Mouse (Mus musculus) forebrain, embryonic 13.5 days (tissue): ENCODE data around the gene Prdx1. TPM values are rescaled to one million over a fixed set of nuclear protein-coding genes. Genes with fewer than 3 reads are reported as not detected.

Experiments used
- ATAC-seq: fragments of 200-750 bp; cut with Nextera tagmentation; 2 replicates; pipeline ENCODE4 v1.8.0; 2017
- H3K27ac ChIP-seq: fragments of 300-500 bp; sonication (generic); 2 replicates; pipeline ENCODE4 v1.5.1; 2015; ENCODE audit warnings: inconsistent platforms, mild to moderate bottlenecking, moderate library complexity
- H3K27me3 ChIP-seq: fragments of 300-500 bp; sonication (generic); 2 replicates; pipeline ENCODE4 v1.6.1; 2015; ENCODE audit warnings: mild to moderate bottlenecking, inconsistent platforms
- H3K36me3 ChIP-seq: fragments of 300-500 bp; sonication (generic); 2 replicates; pipeline ENCODE4 v1.6.1; 2015; ENCODE audit warnings: mild to moderate bottlenecking, inconsistent platforms; ENCODE audit not compliant: poor library complexity, severe bottlenecking
- H3K4me1 ChIP-seq: fragments of 300-500 bp; sonication (generic); 2 replicates; pipeline ENCODE4 v1.6.1; 2015; ENCODE audit warnings: inconsistent platforms
- H3K4me2 ChIP-seq: fragments of 300-500 bp; sonication (generic); 2 replicates; pipeline ENCODE4 v1.6.1; 2015; ENCODE audit warnings: inconsistent platforms, mild to moderate bottlenecking, moderate library complexity
- H3K4me3 ChIP-seq: fragments of 300-500 bp; sonication (generic); 2 replicates; pipeline ENCODE4 v1.5.1; 2015; ENCODE audit warnings: mild to moderate bottlenecking, inconsistent platforms
- H3K9ac ChIP-seq: fragments of 300-500 bp; sonication (generic); 2 replicates; pipeline ENCODE4 v1.6.1; 2015; ENCODE audit warnings: mild to moderate bottlenecking, inconsistent platforms
- H3K9me3 ChIP-seq: fragments of 300-500 bp; sonication (generic); replicated peaks from 2 replicates; pipeline ENCODE4 v1.6.1; 2016; ENCODE audit warnings: inconsistent platforms
- WGBS: fragments of 180-500 bp; shearing (Covaris S2); methylation state at CpG from one replicate; pipeline ENCODE4 v1.1.7; 2015; 5-methylcytosine and 5-hydroxymethylcytosine counted together
- polyA plus RNA-seq: library from polyadenylated mRNA; unstranded; fragments of >200 nt; fragmentation: Nextera tagmentation; extraction: Ambion mirVana; gene quantifications from 2 replicates; pipeline ENCODE4 v1.2.1, GENCODE M21; 2015

Prdx1 gene
- polyA plus RNA-seq, 1 experiment from 2014 or later: 818 TPM

DNA sequence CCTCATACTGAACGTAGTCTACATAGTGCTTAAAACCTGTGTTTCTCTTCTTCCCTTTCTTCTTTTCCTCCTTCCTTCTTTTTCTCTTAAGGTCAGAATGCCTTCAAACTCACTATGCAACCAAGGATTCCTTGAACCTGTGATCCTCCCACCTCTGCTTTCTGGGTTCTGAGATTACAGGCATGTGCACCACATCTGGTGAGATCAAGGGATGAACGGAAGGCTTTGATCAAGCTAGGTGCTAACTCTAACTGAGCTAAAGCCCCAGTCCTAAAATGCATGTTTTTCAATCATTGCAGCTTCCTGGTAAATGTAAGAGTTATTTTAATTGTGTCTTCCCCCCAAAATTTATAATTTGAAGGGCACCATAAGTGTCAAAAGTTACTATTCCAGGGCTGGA lies 49.7 kb downstream of the Prdx1 start:
- Histone ChIP-seq H3K9me3 (no peaks in the 10 kb centered on the region), H3K4me1 (no peaks in the 10 kb centered on the region), H3K36me3 (no peaks in the 10 kb centered on the region), H3K9ac (no peak overlapping the region), H3K27ac (no peak overlapping the region), H3K4me3 (no peak overlapping the region), H3K27me3 (no peaks in the 10 kb centered on the region), H3K4me2 (no peak overlapping the region)
- ATAC-seq: no peak
- 97% methylated on average over 2 of the region's 2 CpGs for WGBS

DNA sequence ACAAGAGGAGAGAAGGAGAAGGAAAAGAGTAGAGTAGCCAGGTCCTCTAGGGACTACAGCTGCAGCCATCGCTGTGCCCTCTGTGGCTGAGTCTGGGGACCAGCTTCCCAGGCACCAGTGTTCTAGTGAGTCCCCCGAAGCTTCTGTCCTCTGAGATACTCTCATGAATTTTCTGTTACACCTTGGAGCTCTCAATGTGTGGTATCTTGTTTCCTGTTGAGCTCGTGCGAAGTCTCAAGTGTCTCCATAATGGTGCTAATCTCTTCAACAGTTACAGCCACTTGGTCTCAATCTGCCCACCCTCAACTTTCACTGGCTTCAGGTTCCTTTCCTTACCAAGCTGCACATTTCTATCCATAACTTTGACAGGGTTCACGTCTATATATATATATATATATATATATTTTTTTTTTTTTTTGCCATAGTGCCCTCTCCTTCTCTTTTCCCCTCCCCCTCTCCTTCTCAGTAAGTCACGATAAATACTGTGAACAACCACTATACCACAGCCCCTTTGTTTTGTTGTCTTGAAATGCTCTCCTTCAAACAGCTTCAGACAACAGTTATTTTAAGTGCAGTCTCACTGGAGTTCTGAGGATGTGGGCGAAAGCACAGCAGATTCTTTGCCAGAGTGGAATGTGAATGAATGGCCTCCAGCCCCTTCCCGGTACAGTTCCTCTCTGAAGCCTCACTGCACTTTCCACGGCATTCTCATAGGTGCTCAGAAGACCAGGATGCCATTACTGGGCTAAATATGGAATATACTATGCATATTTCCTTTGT lies 53.8 kb downstream of the Prdx1 start:
- Histone ChIP-seq H3K27me3 (no peaks in the 10 kb centered on the region), H3K36me3 (no peaks in the 10 kb centered on the region), H3K4me3 (no peak overlapping the region), H3K4me1 (no peaks in the 10 kb centered on the region), H3K4me2 (no peak overlapping the region), H3K27ac (no peak overlapping the region), H3K9ac (no peak overlapping the region), H3K9me3 (no peaks in the 10 kb centered on the region)
- ATAC-seq: no peak
- 86% methylated on average over 9 of the region's 9 CpGs for WGBS

DNA sequence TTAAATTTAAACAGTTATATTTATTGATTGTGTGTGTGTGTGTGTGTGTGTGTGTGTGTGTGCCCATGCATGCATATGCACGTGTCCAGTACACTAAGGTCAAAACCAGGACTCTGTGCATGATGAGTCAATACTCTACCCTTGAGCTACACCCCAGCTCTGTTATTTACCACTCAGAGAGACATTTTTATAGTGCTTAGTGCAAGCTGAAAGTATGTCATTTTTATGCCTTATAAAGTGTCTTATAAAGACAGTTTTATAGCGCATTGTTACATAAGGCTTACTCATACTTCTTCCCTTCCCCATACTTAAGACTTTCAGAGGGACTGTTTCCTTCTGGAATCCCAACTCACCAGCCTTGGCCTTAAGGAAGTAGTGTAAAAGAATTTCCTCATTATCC lies 64.4 kb downstream of the Prdx1 start:
- Histone ChIP-seq H3K9me3 (no peaks in the 10 kb centered on the region), H3K9ac (no peak overlapping the region), H3K36me3 (no peaks in the 10 kb centered on the region), H3K27ac (no peak overlapping the region), H3K27me3 (no peaks in the 10 kb centered on the region), H3K4me2 (no peak overlapping the region), H3K4me1 (no peaks in the 10 kb centered on the region), H3K4me3 (no peak overlapping the region)
- ATAC-seq: no peak
- 95% methylated on average over 2 of the region's 2 CpGs for whole genome bisulfite sequencing

Other genes starting within 250 kb of the Prdx1 start
- 29.8 and 32.4 TPM in 2 replicates for gene Mast2, start 221.4 kb upstream of the Prdx1 start, polyA plus RNA-seq
- gene Ipp, start 178.0 kb upstream of the Prdx1 start, polyA plus RNA-seq: 19.8 and 21.0 TPM in 2 replicates
- 24.5 and 26.7 TPM in 2 replicates for gene Tmem69, start 129.6 kb upstream of the Prdx1 start, polyA plus RNA-seq
- gene Gpbp1l1, start 127.9 kb upstream of the Prdx1 start, polyA plus RNA-seq: 24.5 and 25.3 TPM in 2 replicates
- 2.9 and 4.5 TPM in 2 replicates for gene Ccdc17, start 88.9 kb upstream of the Prdx1 start, polyA plus RNA-seq
- 201 and 217 TPM in 2 replicates for gene Nasp, start 57.6 kb upstream of the Prdx1 start, polyA plus RNA-seq
- 657 and 694 TPM in 2 replicates for gene Akr1a1, start 33.9 kb upstream of the Prdx1 start, polyA plus RNA-seq
- gene Mmachc, start 22.9 kb downstream of the Prdx1 start, polyA plus RNA-seq: 31.4 and 34.2 TPM in 2 replicates
- gene Ccdc163, start 23.0 kb downstream of the Prdx1 start, polyA plus RNA-seq: 26.1 and 27.0 TPM in 2 replicates
- gene Tesk2, start 35.4 kb downstream of the Prdx1 start, polyA plus RNA-seq: 5.3 and 5.8 TPM in 2 replicates
- 31.7 and 32.6 TPM in 2 replicates for gene Toe1, start 122.1 kb downstream of the Prdx1 start, polyA plus RNA-seq
- 14.8 and 16.6 TPM in 2 replicates for gene Mutyh, start 122.2 kb downstream of the Prdx1 start, polyA plus RNA-seq
- 0.85 and 0.94 TPM in 2 replicates for gene Hpdl, start 136.2 kb downstream of the Prdx1 start, polyA plus RNA-seq
- gene Zswim5, start 191.8 kb downstream of the Prdx1 start, polyA plus RNA-seq: 12.8 TPM in 2 replicates